Mouse (Mus musculus) megakaryocyte, embryonic 14.5 days (primary cell): Measurements from ENCODE around the gene Nfkbie. TPM values are rescaled to one million over a fixed set of nuclear protein-coding genes. Genes with fewer than 3 reads are reported as not detected.
A peak's percentile ranks its signal among the peaks of the same experiment; 100 is the strongest.

Experiments
- H3K27me3 ChIP-seq: replicated peaks from 2 replicates; pipeline ENCODE3; 2012; ENCODE audit warnings: inconsistent platforms
- H3K36me3 ChIP-seq: replicated peaks from 2 replicates; pipeline ENCODE3; 2012; ENCODE audit warnings: low read length, inconsistent platforms, mixed read lengths
- H3K4me1 ChIP-seq: 2 replicates; pipeline ENCODE4 v1.6.1; 2012; ENCODE audit warnings: inconsistent platforms
- H3K4me3 ChIP-seq: replicated peaks from 2 replicates; pipeline ENCODE3; 2012; ENCODE audit warnings: moderate library complexity, mild to moderate bottlenecking, inconsistent platforms
- H3K9me3 ChIP-seq: 2 replicates; pipeline ENCODE4 v1.6.1; 2012; ENCODE audit warnings: inconsistent platforms
- FLI1 ChIP-seq: IDR thresholded peaks from 2 replicates; pipeline ENCODE4 v1.6.1; 2012; ENCODE audit warnings: low read length, inconsistent platforms, mixed read lengths
- GATA1 ChIP-seq: IDR thresholded peaks from 3 replicates; pipeline ENCODE4 v1.6.1; 2012; ENCODE audit warnings: mixed read lengths, low read length, inconsistent platforms, borderline replicate concordance
- polyA plus RNA-seq: library from polyadenylated mRNA; stranded (reverse); fragments of >175 nt; gene quantifications from 2 replicates; pipeline ENCODE4 v1.2.3, GENCODE M21; 2012; ENCODE audit warnings: low replicate concordance; ENCODE audit not compliant: insufficient read depth

Nfkbie gene
- polyA plus RNA-seq, 1 experiment, result 9.1 TPM

DNA sequence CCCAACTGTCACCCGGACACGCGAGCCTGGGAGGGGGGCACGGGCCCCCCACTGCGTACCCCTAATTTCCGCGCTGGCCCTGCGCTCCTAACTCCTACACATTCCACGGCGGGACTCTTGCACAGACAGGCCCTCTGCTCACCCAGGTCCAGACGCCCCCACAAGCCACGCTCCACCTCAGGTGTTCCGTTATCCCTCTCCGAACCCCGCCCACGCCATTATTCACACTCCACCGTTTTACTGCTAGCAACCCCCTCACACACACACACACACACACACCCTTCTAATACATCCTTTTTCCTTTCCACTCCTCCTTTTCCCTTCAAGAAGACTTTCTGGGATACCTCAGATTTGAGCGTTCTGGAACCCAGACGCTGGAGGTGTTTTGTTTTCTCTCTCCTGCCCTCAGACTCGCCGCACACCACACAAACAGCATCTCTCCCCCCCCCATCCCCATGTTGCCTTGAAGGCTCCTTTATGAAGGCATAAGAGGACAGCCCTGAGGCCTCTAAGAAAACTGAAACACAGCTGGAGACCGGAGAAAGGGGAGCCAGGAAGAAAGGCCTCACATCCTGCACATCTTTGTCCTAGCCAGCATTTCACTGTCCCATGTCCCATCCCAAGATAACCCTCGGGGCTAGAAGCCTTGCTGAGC lies 40.4 kb downstream of the Nfkbie start:
- Histone ChIP-seq H3K27me3 (peaks cover 93% of the 10 kb centered on the region), H3K9me3 (no peaks in the 10 kb centered on the region), H3K4me3 (peak overlapping the region; percentile 92), H3K36me3 (no peaks in the 10 kb centered on the region), H3K4me1 (peaks cover 69% of the 10 kb centered on the region)
- TF ChIP-seq GATA1 (no peak), FLI1 (no peak)

DNA sequence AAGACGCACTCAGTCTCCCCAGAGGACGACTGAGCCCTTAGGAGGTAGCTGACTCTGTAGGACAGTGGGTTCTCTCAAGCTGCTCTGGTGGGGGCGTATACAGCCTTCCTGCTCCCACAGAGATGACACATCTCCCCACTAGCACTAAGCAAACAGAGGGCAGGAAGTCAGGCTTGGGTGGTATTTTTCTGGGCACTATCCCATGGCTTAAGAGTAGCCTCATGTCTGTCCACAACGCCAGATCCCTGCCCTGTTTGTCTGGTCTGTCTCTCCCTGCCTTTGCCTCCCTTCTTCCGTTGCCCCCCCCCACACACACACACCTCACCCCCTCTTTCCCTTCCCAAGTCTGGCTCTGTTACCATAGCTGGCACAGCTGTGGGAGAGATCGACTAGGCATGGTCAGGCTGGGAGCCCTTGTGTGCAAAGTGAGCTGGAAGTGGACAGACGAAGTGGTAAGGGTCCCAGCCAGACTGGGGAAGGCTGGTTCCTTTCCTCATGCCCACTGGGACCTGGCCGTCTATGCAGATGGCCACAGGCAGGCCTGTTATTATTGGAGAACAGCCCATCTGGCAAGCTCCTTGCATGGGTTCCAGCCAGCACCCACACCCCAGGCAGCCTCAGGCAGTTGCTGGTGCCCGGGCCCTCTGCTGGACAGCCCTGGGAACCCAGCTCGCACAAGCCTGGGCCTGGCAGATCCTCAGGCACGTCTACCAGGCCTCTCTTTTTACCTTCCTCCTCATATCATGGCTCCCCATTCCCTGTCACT lies 41.3 kb downstream of the Nfkbie start:
- Histone ChIP-seq H3K4me3 (no peak overlapping the region), H3K4me1 (peaks cover 65% of the 10 kb centered on the region), H3K36me3 (no peaks in the 10 kb centered on the region), H3K27me3 (peaks cover 93% of the 10 kb centered on the region), H3K9me3 (no peaks in the 10 kb centered on the region)
- no peak for TF ChIP-seq GATA1
- TF ChIP-seq FLI1, result no peak

DNA sequence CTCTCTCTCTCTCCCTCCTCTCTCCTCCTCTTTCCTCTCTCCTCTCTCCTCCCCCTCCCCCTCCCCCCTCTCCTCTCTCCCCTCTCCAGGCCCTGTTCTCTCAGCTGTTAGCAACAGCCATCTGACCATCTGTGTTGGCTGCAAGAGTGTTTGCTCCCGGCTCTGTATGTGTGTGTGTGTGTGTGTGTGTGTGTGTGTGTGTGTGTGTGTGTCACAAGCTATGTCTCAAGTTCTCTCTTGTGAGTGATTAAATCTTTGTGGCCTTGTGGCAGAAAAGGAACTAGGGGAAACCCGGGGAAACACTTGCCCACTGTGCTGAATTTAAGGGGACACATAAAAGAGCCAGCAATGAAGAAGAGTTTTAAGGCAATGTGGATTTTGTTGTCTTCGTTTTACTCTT lies 42.3 kb downstream of the Nfkbie start:
- Histone ChIP-seq H3K27me3 (peaks cover 91% of the 10 kb centered on the region), H3K36me3 (no peaks in the 10 kb centered on the region), H3K4me3 (no peak overlapping the region), H3K4me1 (peaks cover 55% of the 10 kb centered on the region), H3K9me3 (no peaks in the 10 kb centered on the region)
- TF ChIP-seq GATA1 (no peak), FLI1 (no peak)

DNA sequence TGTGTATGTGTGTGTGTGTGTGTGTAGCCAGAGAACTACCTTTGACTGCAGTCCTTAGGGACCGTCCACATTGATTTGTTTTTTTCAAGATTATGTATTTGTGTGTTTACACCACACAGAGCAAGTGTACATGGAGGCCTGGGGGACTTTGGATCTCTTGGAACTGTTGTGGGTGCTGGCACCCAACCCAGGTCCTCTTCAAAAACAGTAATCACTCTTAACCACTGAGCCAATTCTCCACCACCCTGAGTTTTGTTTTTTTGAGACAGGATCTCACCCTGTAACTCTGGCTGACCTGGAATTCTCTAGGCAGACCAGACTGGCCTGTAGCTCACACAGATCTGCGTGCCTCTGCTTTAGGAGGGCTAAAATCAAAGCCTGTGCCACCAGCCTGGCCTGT lies 42.9 kb downstream of the Nfkbie start:
- Histone ChIP-seq H3K4me3 (no peak overlapping the region), H3K9me3 (no peaks in the 10 kb centered on the region), H3K4me1 (peaks cover 49% of the 10 kb centered on the region), H3K27me3 (peaks cover 89% of the 10 kb centered on the region), H3K36me3 (no peaks in the 10 kb centered on the region)
- no peak for TF ChIP-seq FLI1
- no peak for TF ChIP-seq GATA1

DNA sequence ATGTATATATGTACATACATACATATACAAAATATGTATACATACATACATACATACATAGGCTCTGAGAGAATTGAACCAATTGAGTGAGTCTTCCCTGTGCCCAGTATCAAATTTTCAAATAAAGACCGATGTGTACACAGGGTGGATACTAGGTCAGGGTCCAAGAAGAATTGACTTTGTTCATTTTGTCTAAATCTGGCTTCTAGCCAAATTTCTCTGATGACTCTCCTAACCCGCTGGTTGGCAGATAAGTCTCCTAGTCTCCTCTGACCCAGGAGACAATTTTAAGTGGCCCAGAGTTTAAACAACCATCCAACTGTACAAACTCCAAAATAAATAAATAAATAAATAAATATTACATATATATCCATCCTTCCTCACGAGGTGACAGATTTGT lies 43.4 kb downstream of the Nfkbie start:
- no peaks in the 10 kb centered on the region for H3K36me3 ChIP-seq
- TF ChIP-seq GATA1 (no peak), FLI1 (no peak)
- no peaks in the 10 kb centered on the region for H3K9me3 ChIP-seq
- H3K4me3 ChIP-seq, result no peak overlapping the region
- peaks cover 44% of the 10 kb centered on the region for H3K4me1 ChIP-seq
- H3K27me3 ChIP-seq, result peaks cover 89% of the 10 kb centered on the region

DNA sequence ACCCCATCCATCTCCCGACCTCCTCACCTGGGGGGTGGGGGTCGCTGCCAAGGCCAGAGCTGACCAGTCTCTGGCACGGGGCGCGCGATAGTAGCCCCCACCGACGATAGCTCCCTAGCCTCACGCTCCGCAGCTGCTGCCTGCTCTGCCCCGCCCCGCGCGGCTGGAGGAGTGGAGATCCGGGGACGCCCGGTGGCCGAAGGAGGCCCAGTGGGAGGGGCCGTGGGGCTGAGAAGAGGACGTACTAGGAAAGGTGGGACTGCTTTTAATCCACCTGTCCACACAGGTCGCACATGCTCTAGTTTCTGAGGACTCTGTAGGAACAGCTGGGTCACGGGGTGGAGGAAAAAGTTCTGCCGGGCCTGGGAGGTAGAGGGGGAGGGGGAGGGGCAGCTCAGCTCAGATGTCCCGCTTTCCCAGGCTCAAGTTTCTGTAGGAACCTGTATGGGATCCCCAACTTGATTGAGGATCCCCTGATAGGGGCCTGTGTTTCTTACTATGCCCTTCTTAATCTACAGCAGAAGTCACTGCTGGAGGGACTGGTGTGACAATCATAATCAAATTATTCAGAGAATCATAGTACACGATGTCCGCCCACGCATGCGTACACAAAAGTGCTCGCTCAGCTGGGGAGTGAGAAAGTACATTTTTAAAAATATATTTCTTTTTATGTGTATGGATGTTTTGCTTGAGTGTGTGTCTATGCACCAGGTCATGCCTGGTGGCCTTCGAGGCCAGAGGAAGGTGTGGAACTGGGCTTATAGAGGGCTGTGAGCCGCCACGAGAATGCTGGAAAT lies 44.1 kb downstream of the Nfkbie start, which contains the start of gene Slc29a1:
Gene Slc29a1 (minus strand): TSS at position 161 of the 797 bp plus-strand sequence.
- no peak within 1 kb of the TSS for H3K4me3 ChIP-seq
- peaks cover 84% of the 10 kb centered on the region for H3K27me3 ChIP-seq
- H3K9me3 ChIP-seq, result no peaks in the 10 kb centered on the region
- H3K4me1 ChIP-seq, result peaks cover 37% of the 10 kb centered on the region
- H3K36me3 ChIP-seq, result no peaks in the 10 kb centered on the region
- no peak for TF ChIP-seq FLI1
- TF ChIP-seq GATA1, result no peak

GRCm38 (mm10) chr17:45600267-45600666 lies 44.8 kb downstream of the Nfkbie start:
- Histone ChIP-seq H3K4me3 (no peak overlapping the region), H3K27me3 (peaks cover 77% of the 10 kb centered on the region), H3K4me1 (peaks cover 31% of the 10 kb centered on the region), H3K36me3 (no peaks in the 10 kb centered on the region), H3K9me3 (no peaks in the 10 kb centered on the region)
- TF ChIP-seq GATA1, result no peak
- TF ChIP-seq FLI1, result no peak

- H3K4me1 ChIP-seq, result peaks cover 21% of the 10 kb centered on the region
- no peak overlapping the region for H3K4me3 ChIP-seq
- TF ChIP-seq FLI1, result no peak
- TF ChIP-seq GATA1, result no peak
Measured at GRCm38 (mm10) chr17:45601325-45601724, 45.8 kb downstream of the Nfkbie start.

DNA sequence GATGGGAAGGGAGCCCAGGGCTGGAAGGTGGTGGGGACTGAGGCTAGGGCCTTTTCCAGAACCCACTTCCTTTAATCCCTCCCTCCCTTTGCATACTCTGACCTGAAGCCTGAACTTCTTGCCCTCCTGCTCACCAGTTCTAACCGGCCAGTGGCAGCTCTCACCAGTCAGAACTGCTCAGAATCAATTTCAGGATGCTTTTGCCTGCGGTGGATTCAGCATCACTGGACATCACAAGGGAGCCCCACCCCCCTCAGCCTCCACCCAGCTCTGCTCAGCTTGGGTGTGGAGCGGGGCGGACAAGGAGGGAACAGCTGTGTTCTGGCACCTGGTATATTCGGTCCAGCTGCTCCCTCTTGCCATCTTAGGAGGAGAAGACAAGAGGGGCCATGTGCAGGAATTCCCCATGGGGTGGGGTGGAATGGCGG lies 46.4 kb downstream of the Nfkbie start, which contains the start of gene Mymx:
Gene Mymx (minus strand): TSS at position 226 of the 428 bp plus-strand sequence.
- no peak for TF ChIP-seq GATA1
- TF ChIP-seq FLI1, result no peak
- Histone ChIP-seq H3K27me3 (peaks cover 67% of the 10 kb centered on the region), H3K4me1 (peaks cover 15% of the 10 kb centered on the region), H3K36me3 (no peaks in the 10 kb centered on the region), H3K4me3 (no peak within 1 kb of the TSS), H3K9me3 (peaks cover under 1% of the 10 kb centered on the region; the same call in 1 of the 2 replicates)

More at GRCm38 (mm10) chr17:45601325-45601724, 45.8 kb downstream of the Nfkbie start:
- H3K36me3 ChIP-seq, result no peaks in the 10 kb centered on the region
- H3K9me3 ChIP-seq, result no peaks in the 10 kb centered on the region
- H3K27me3 ChIP-seq, result peaks cover 68% of the 10 kb centered on the region
